Mouse (Mus musculus) hindbrain, embryonic 13.5 days (tissue): ENCODE results near the gene Chaf1b. TPM values are rescaled to one million over a fixed set of nuclear protein-coding genes. Genes with fewer than 3 reads are reported as not detected.

ENCODE experiments used
- ATAC-seq: fragments of 200-750 bp; cut with Nextera tagmentation; 2 replicates; pipeline ENCODE4 v1.8.0; 2017; ENCODE audit warnings: moderate TSS enrichment; ENCODE audit not compliant: low FRiP score
- H3K27ac ChIP-seq: fragments of 300-500 bp; sonication (generic); 2 replicates; pipeline ENCODE4 v1.5.1; 2015; ENCODE audit warnings: inconsistent platforms, mild to moderate bottlenecking, moderate library complexity
- H3K27me3 ChIP-seq: fragments of 300-500 bp; sonication (generic); 2 replicates; pipeline ENCODE4 v1.6.1; 2015; ENCODE audit warnings: mild to moderate bottlenecking, inconsistent platforms
- H3K36me3 ChIP-seq: fragments of 300-500 bp; sonication (generic); 2 replicates; pipeline ENCODE4 v1.6.1; 2015; ENCODE audit warnings: mild to moderate bottlenecking, inconsistent platforms
- H3K4me1 ChIP-seq: fragments of 300-500 bp; sonication (generic); replicated peaks from 2 replicates; pipeline ENCODE4 v1.6.1; 2015; ENCODE audit warnings: inconsistent platforms
- H3K4me2 ChIP-seq: fragments of 300-500 bp; sonication (generic); 2 replicates; pipeline ENCODE4 v1.6.1; 2015; ENCODE audit warnings: inconsistent platforms, mild to moderate bottlenecking, moderate library complexity
- H3K4me3 ChIP-seq: fragments of 300-500 bp; sonication (generic); 2 replicates; pipeline ENCODE4 v1.5.1; 2015; ENCODE audit warnings: mild to moderate bottlenecking, inconsistent platforms
- H3K9ac ChIP-seq: fragments of 300-500 bp; sonication (generic); 2 replicates; pipeline ENCODE4 v1.6.1; 2015; ENCODE audit warnings: mild to moderate bottlenecking, inconsistent platforms
- H3K9me3 ChIP-seq: fragments of 300-500 bp; sonication (generic); 2 replicates; pipeline ENCODE4 v1.6.1; 2016; ENCODE audit warnings: inconsistent platforms
- WGBS: fragments of 180-500 bp; shearing (Covaris S2); methylation state at CpG from one replicate; pipeline ENCODE4 v1.1.7; 2015; 5-methylcytosine and 5-hydroxymethylcytosine counted together
- polyA plus RNA-seq: library from polyadenylated mRNA; unstranded; fragments of >200 nt; fragmentation: Nextera tagmentation; extraction: Ambion mirVana; gene quantifications from 2 replicates; pipeline ENCODE4 v1.2.1, GENCODE M21; 2015

The Chaf1b gene
- polyA plus RNA-seq, 1 experiment from 2014 or later, result 21.4 TPM

DNA sequence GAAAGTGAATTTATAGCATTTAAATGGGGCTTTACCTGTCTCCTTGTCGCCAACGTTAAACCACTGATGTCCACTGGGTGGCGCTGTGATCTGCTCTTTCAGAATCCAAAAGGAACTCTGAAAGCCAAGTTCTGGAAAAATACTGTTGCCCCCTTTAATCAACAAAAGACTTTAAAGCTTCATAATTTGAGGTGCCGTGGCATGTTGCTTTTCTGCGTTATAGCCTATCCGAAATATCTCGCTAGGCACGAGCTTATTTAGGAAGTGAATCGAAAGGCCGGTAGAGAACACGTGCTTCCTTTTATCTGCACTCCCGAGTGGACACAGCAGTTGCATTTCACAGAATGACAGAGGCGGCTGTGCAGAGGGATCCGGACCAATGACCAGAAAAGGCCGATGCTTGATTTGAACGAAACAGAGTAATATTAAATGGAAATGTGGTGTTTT lies 54.7 kb downstream of the Chaf1b start:
- Histone ChIP-seq H3K9ac (no peak overlapping the region; the same call in 1 of the 2 replicates), H3K9me3 (no peaks in the 10 kb centered on the region), H3K4me1 (peaks cover 6% of the 10 kb centered on the region; the same call in 1 of the 2 replicates), H3K4me2 (peak overlapping the region; percentile 49), H3K27ac (no peak overlapping the region), H3K4me3 (peak overlapping the region; percentile 25; the same call in 1 of the 2 replicates), H3K27me3 (peaks cover 52% of the 10 kb centered on the region), H3K36me3 (no peaks in the 10 kb centered on the region)
- WGBS, result 15% methylated on average over 16 of the region's 16 CpGs
- no peak for ATAC-seq

- no peak for ATAC-seq
- Histone ChIP-seq H3K36me3 (no peaks in the 10 kb centered on the region), H3K4me2 (no peak overlapping the region), H3K9me3 (no peaks in the 10 kb centered on the region), H3K9ac (no peak overlapping the region), H3K27me3 (peaks cover 43% of the 10 kb centered on the region), H3K27ac (no peak overlapping the region), H3K4me3 (no peak overlapping the region), H3K4me1 (peaks cover 3% of the 10 kb centered on the region; the same call in 1 of the 2 replicates)
- WGBS, result 80% methylated on average over 4 of the region's 4 CpGs
Observed at GRCm38 (mm10) chr16:93939961-93940360, 56.3 kb downstream of the Chaf1b start.

DNA sequence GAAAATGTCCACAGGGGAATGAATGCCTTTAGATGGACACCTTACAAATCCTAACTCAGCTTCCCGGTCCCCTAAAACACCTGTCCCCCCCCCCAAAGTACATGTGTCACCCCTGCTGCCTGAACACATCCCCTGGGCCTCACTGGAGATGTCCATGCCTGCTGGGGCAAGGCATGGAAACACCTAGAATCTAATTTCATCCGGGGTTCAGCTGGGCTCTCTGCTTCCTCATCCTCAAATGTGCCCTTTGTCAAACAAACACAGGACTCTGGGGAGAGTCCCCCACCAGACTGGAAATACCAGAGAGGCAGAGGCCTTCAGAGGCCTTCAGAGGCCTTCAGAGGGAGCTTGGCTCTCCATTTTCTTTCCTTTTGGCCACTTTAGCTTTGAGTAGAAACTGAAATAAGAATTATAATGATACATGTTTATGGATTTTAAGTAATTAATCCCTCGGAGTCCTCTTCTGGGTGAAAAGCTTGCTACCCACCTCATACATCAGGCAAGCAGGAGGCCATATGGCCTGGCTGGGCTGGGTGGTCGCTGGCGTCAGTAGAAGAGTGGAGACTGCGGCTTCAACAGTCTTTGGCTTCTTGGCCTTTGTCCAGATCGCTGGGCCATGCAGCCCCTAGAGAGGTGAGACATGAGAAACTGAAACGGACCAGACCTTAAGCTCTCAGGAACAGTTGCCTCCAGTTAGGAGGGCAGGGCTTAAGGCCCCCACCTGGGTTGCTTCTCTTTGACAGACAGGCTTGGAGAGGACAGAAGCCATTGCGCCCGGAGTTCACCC lies 58.3 kb downstream of the Chaf1b start:
- Histone ChIP-seq H3K9ac (no peak overlapping the region), H3K27ac (no peak overlapping the region), H3K4me1 (peaks cover 3% of the 10 kb centered on the region; the same call in 1 of the 2 replicates), H3K36me3 (no peaks in the 10 kb centered on the region), H3K4me2 (no peak overlapping the region), H3K27me3 (peaks cover 23% of the 10 kb centered on the region), H3K4me3 (no peak overlapping the region), H3K9me3 (no peaks in the 10 kb centered on the region)
- 75% methylated on average over 10 of the region's 10 CpGs for WGBS
- no peak for ATAC-seq

DNA sequence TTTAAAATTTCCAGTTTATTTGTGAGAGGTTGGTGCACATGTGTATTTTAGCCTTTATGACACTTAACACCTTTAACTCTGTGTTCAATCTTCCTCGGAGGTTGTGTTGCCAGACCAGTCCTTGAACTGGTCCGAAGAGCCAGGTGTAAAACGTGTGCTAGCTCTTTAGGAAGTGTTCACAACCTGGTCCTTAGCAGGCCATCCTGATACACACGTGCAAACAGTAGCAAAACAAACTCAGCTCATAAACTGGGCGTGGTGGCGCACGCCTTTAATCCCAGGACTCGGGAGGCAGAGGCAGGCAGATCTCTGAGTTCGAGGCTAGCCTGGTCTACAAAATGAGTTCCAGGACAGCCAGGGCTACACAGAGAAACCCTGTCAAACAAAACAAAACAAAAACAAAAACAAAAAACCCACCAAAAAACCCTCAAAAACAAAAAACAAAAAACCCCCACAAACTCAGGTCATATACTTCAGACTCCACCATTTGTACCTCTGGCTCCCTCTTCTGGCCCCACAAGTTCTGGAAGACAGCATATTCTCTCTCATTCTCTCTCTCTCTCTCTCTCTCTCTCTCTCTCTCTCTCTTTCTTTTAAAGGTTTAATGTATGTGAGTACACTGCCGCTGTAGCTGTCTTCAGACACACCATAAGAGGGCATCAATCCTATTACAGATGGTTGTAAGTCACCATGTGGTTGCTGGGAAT lies 59.2 kb downstream of the Chaf1b start:
- WGBS, result 92% methylated on average over 10 of the region's 10 CpGs
- Histone ChIP-seq H3K4me3 (no peak overlapping the region), H3K27ac (no peak overlapping the region), H3K27me3 (peaks cover 14% of the 10 kb centered on the region), H3K9ac (no peak overlapping the region), H3K4me1 (peaks cover 3% of the 10 kb centered on the region; the same call in 1 of the 2 replicates), H3K9me3 (no peaks in the 10 kb centered on the region), H3K36me3 (no peaks in the 10 kb centered on the region), H3K4me2 (no peak overlapping the region)
- no peak for ATAC-seq

DNA sequence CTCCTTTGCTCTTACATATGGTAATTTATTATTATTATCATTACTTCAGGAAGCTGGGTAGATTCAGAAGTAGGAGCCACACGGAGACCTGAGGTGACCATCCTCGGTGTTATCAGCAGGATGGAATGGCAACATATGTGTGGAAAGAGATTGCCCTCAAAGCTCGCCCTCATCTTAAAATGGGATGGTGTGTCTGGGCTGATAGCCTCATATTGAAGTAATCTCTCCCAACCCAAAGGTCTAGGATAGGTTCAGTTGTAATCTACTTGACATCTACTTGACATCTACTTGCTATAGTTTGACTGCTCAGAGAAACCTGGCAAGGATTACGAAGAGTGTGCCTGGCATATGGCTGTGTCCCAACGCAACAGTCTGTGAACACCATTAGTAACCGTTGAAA lies 60.6 kb downstream of the Chaf1b start:
- WGBS, result 87% methylated on average over 6 of the region's 6 CpGs

GRCm38 (mm10) chr16:93947396-93947795 lies 63.7 kb downstream of the Chaf1b start:
- Histone ChIP-seq H3K27ac (no peak overlapping the region), H3K36me3 (no peaks in the 10 kb centered on the region), H3K4me2 (no peak overlapping the region), H3K27me3 (0 out of 2 replicates have a peak, but pooled peaks cover 5% of the 10 kb centered on the region), H3K4me3 (no peak overlapping the region), H3K9me3 (no peaks in the 10 kb centered on the region), H3K4me1 (no peaks in the 10 kb centered on the region), H3K9ac (no peak overlapping the region)
- WGBS, result 95% methylated on average over 4 of the region's 4 CpGs
- ATAC-seq, result no peak

More for the DNA sequence above, 60.6 kb downstream of the Chaf1b start:
- no peaks in the 10 kb centered on the region for H3K9me3 ChIP-seq
- H3K27me3 ChIP-seq, result 0 out of 2 replicates have a peak, but pooled peaks cover 9% of the 10 kb centered on the region
- no peak overlapping the region for H3K9ac ChIP-seq
- no peak overlapping the region for H3K27ac ChIP-seq
- H3K4me3 ChIP-seq, result no peak overlapping the region
- no peaks in the 10 kb centered on the region for H3K36me3 ChIP-seq
- ATAC-seq, result no peak
- H3K4me2 ChIP-seq, result no peak overlapping the region
- no peaks in the 10 kb centered on the region for H3K4me1 ChIP-seq

Other genes with a start within 250 kb of the Chaf1b start
- 0.89 and 0.99 TPM in 2 replicates for gene Cbr3, start 200.7 kb upstream of the Chaf1b start, polyA plus RNA-seq
- gene Dop1b, start 172.0 kb upstream of the Chaf1b start, polyA plus RNA-seq, result 31.0 and 32.2 TPM in 2 replicates
- gene Morc3, start 51.8 kb upstream of the Chaf1b start, polyA plus RNA-seq, result 34.2 and 42.4 TPM in 2 replicates
- not detected in 2 replicates for gene Cldn14, start 124.9 kb downstream of the Chaf1b start, polyA plus RNA-seq
- gene Sim2, start 201.0 kb downstream of the Chaf1b start, polyA plus RNA-seq, result 0.08 TPM in 1 of 2 replicates, not detected in the other